Mouse (Mus musculus): ENCODE data around the gene Slc6a16.

GRCm38 (mm10) chr7:45241389-45241749 lies 484 bp downstream of the Slc6a16 start:
- TF ChIP-seq CTCF (IDR thresholded peaks at IDR 0.05; ENCODE audit: control insufficient read depth, insufficient read depth, insufficient read length) (no peak), MAX (IDR thresholded peaks at IDR 0.05) (no peak), USF1 (IDR thresholded peaks at IDR 0.05; ENCODE audit: low read depth) (no peak), MYOD1 (IDR thresholded peaks at IDR 0.05; ENCODE audit: control insufficient read depth, insufficient read length, low read depth) (no peak)
